Mouse (Mus musculus) lung, postnatal 0 days (tissue): ENCODE measurements around the gene Pcbd1. TPM values are rescaled to one million over a fixed set of nuclear protein-coding genes. Genes with fewer than 3 reads are reported as not detected.
A peak's percentile ranks its signal among the peaks of the same experiment; 100 is the strongest.

Source experiments
- ATAC-seq: fragments of 200-750 bp; cut with Nextera tagmentation; 2 replicates; pipeline ENCODE4 v1.8.0; 2017; ENCODE audit warnings: moderate library complexity
- DNase-seq: peaks from one replicate; pipeline ENCODE4 v3.0.0-alpha.2; 2016; ENCODE audit warnings: low spot score
- H3K27ac ChIP-seq: fragments of 300-500 bp; sonication (generic); 2 replicates; pipeline ENCODE4 v1.5.1; 2014; ENCODE audit warnings: antibody characterized with exemption, mild to moderate bottlenecking, low read length, mixed read lengths
- H3K27me3 ChIP-seq: fragments of 300-500 bp; sonication (generic); replicated peaks from 2 replicates; pipeline ENCODE4 v1.6.1; 2014; ENCODE audit warnings: low read length, mixed read lengths; ENCODE audit not compliant: insufficient read depth
- H3K36me3 ChIP-seq: fragments of 300-500 bp; sonication (generic); 2 replicates; pipeline ENCODE4 v1.6.1; 2014; ENCODE audit warnings: low read length, mixed read lengths; ENCODE audit not compliant: insufficient read depth
- H3K4me1 ChIP-seq: fragments of 300-500 bp; sonication (generic); 2 replicates; pipeline ENCODE4 v1.6.1; 2014; ENCODE audit warnings: antibody characterized with exemption, low read depth, low read length, mixed read lengths; ENCODE audit not compliant: insufficient read depth
- H3K4me2 ChIP-seq: fragments of 300-500 bp; sonication (generic); replicated peaks from 2 replicates; pipeline ENCODE4 v1.6.1; 2014; ENCODE audit warnings: low read depth, mild to moderate bottlenecking, low read length, moderate library complexity, mixed read lengths
- H3K4me3 ChIP-seq: fragments of 300-500 bp; sonication (generic); 2 replicates; pipeline ENCODE4 v1.5.1; 2014; ENCODE audit warnings: low read depth, low read length
- H3K9ac ChIP-seq: fragments of 300-500 bp; sonication (generic); replicated peaks from 2 replicates; pipeline ENCODE4 v1.6.1; 2014; ENCODE audit warnings: low read depth, mild to moderate bottlenecking
- H3K9me3 ChIP-seq: fragments of 300-500 bp; sonication (generic); 2 replicates; pipeline ENCODE4 v1.6.1; 2016; ENCODE audit warnings: low read length, mixed read lengths
- CTCF ChIP-seq: IDR thresholded peaks from 2 replicates; pipeline ENCODE4 v1.5.1; 2016; ENCODE audit warnings: antibody characterized with exemption, mild to moderate bottlenecking
- EP300 ChIP-seq: IDR thresholded peaks from 2 replicates; pipeline ENCODE4 v1.6.1; 2016; ENCODE audit warnings: antibody characterized with exemption, mild to moderate bottlenecking, control low read depth
- WGBS: fragments of 180-500 bp; shearing (Covaris S2); extraction: QIAGEN DNeasy Blood & Tissue Kit; methylation state at CpG from one replicate; pipeline ENCODE4 v1.1.7; 2014; 5-methylcytosine and 5-hydroxymethylcytosine counted together
- polyA plus RNA-seq: library from polyadenylated mRNA; unstranded; fragments of >200 nt; fragmentation: Nextera tagmentation; extraction: Ambion mirVana; gene quantifications from 2 replicates; pipeline ENCODE4 v1.2.1, GENCODE M21; 2015

The Pcbd1 gene
- polyA plus RNA-seq, 1 experiment from 2014 or later = 32.3 TPM

- Histone ChIP-seq H3K4me2 (no peak overlapping the region), H3K4me3 (no peak overlapping the region), H3K27me3 (no peaks in the 10 kb centered on the region), H3K27ac (no peak overlapping the region), H3K4me1 (no peaks in the 10 kb centered on the region), H3K9me3 (no peaks in the 10 kb centered on the region), H3K36me3 (no peaks in the 10 kb centered on the region), H3K9ac (no peak overlapping the region)
- no peak for TF ChIP-seq EP300
- TF ChIP-seq CTCF = no peak
- WGBS = 23% methylated on average over 6 of the region's 6 CpGs
- DNase-seq (peak; percentile 11), ATAC-seq (no peak)
Measured at GRCm38 (mm10) chr10:61059543-61060110, 29.5 kb upstream of the Pcbd1 start.

GRCm38 (mm10) chr10:61063271-61063864, 25.8 kb upstream of the Pcbd1 start:
- 85% methylated on average over 10 of the region's 10 CpGs for WGBS
- H3K4me3 ChIP-seq = no peak overlapping the region
- H3K27ac ChIP-seq = no peak overlapping the region
- ATAC-seq (no peak), DNase-seq (no peak)
- no peaks in the 10 kb centered on the region for H3K9me3 ChIP-seq
- no peak overlapping the region for H3K4me2 ChIP-seq
- no peaks in the 10 kb centered on the region for H3K4me1 ChIP-seq
- H3K9ac ChIP-seq = no peak overlapping the region
- no peaks in the 10 kb centered on the region for H3K36me3 ChIP-seq
- TF ChIP-seq EP300 (no peak), CTCF (no peak)
- no peaks in the 10 kb centered on the region for H3K27me3 ChIP-seq

DNA sequence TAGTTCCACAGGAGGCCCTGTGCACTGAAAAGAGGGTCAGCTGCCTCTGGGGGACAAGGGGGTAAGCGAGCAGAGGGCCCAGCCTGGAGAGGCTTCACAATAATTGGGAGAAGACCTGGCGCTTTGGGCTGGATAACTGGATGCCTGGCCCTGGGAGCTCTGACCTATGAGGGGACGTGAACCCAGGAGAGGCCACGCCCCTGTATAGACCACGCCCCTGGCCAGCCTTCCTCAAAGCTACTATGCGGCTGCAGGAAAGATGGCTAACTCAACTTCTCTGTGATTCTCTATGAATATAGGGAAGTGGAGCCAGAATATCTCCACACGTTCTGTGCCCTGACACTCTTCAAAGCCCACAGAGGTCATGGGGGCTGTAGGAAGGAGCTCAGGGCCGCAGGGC, 24.5 kb upstream of the Pcbd1 start:
- Histone ChIP-seq H3K36me3 (no peaks in the 10 kb centered on the region), H3K9ac (no peak overlapping the region), H3K4me2 (no peak overlapping the region), H3K4me1 (no peaks in the 10 kb centered on the region), H3K27ac (no peak overlapping the region), H3K9me3 (no peaks in the 10 kb centered on the region), H3K4me3 (no peak overlapping the region), H3K27me3 (no peaks in the 10 kb centered on the region)
- DNase-seq (peak; percentile 13), ATAC-seq (peak; percentile 52)
- 26% methylated on average over 8 of the region's 8 CpGs for WGBS
- TF ChIP-seq CTCF (no peak), EP300 (no peak)

DNA sequence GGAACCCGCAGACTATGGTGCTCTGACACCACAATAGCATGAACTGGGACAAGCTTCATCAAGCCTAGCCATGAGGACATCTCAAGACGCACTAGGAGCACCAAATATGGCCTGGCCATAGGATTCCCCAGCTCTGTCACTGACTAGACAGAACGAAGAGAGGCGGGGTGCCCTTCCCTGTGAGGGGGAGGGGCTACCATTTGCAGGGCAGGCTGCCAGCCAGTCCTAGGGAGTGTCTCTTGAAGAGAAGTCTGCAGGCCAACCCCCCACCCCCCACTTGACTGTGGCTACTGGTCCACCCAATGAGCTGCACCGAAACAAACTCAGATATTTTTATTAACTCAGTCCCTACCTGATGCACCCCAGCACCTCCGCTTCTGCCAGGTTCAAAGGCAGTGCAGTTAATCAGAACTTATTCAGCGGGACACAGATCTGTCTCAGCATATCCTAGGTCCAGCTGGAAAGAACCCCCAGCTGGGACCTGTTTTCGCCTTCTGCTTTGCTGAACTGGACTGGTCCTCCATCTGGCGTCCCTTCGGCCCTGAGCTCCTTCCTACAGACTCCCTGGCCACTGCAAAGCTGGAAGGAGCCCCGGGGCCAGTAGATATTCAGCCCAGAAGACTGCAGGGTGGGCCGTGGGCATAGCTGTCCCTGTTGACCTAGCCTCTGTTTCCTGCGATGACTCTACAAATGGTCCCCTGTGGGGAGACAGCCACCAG, 23.7 kb upstream of the Pcbd1 start:
- peak; percentile 19 for DNase-seq
- no peaks in the 10 kb centered on the region for H3K9me3 ChIP-seq
- H3K4me2 ChIP-seq = no peak overlapping the region
- H3K27ac ChIP-seq = no peak overlapping the region
- no peaks in the 10 kb centered on the region for H3K27me3 ChIP-seq
- 0 out of 2 replicates have a peak, but pooled peaks have one; percentile 20 for ATAC-seq
- no peak overlapping the region for H3K9ac ChIP-seq
- 54% methylated on average over 13 of the region's 13 CpGs for WGBS
- H3K36me3 ChIP-seq = no peaks in the 10 kb centered on the region
- no peak overlapping the region for H3K4me3 ChIP-seq
- no peak for TF ChIP-seq EP300
- TF ChIP-seq CTCF = no peak
- no peaks in the 10 kb centered on the region for H3K4me1 ChIP-seq

- H3K9ac ChIP-seq = no peak overlapping the region
- no peaks in the 10 kb centered on the region for H3K9me3 ChIP-seq
- H3K4me1 ChIP-seq = no peaks in the 10 kb centered on the region
- WGBS = 13% methylated on average over 8 of the region's 8 CpGs
- DNase-seq = peak; percentile 71
- TF ChIP-seq EP300 (no peak), CTCF (peak; percentile 91)
- ATAC-seq = peak; percentile 49
- no peak overlapping the region for H3K27ac ChIP-seq
- H3K27me3 ChIP-seq = no peaks in the 10 kb centered on the region
- H3K36me3 ChIP-seq = no peaks in the 10 kb centered on the region
- H3K4me3 ChIP-seq = no peak overlapping the region
- peak overlapping the region; percentile 25; the same call in 1 of the 2 replicates for H3K4me2 ChIP-seq
Measured at GRCm38 (mm10) chr10:61068436-61069192, 20.5 kb upstream of the Pcbd1 start.

DNA sequence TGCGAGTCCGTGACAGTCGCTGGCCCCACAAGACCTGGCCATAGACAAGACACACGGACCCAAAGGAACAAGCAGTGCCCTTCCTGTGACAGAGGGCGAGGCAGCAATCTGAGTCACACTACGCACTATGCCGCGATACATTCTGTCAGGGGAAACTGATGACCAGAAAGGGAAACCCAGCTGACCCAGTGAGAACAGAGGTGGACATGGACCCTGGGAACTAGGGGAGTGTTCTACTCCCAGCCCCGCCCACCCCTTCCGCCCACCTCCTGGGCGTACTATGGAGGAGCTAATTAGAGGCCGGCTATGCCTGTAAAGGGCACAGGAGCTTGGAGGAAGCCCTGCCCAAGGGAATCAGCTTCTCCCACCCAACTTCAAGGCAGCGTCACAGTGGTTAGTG, 19.9 kb upstream of the Pcbd1 start:
- DNase-seq = peak; percentile 5
- WGBS = 22% methylated on average over 13 of the region's 13 CpGs

More for the DNA sequence above, 19.9 kb upstream of the Pcbd1 start:
- Histone ChIP-seq H3K9ac (no peak overlapping the region), H3K27ac (no peak overlapping the region), H3K36me3 (no peaks in the 10 kb centered on the region), H3K4me3 (no peak overlapping the region), H3K9me3 (no peaks in the 10 kb centered on the region), H3K4me2 (no peak overlapping the region), H3K27me3 (no peaks in the 10 kb centered on the region), H3K4me1 (no peaks in the 10 kb centered on the region)
- TF ChIP-seq CTCF = no peak
- no peak for TF ChIP-seq EP300
- ATAC-seq = peak; percentile 47
